Mouse (Mus musculus): Measurements from ENCODE around the gene Nsf. TPM values are rescaled to one million over a fixed set of nuclear protein-coding genes. Genes with fewer than 3 reads are reported as not detected.

Gene Nsf
- polyA plus RNA-seq, 1 experiment from 2014 or later, result 26.8 TPM

DNA sequence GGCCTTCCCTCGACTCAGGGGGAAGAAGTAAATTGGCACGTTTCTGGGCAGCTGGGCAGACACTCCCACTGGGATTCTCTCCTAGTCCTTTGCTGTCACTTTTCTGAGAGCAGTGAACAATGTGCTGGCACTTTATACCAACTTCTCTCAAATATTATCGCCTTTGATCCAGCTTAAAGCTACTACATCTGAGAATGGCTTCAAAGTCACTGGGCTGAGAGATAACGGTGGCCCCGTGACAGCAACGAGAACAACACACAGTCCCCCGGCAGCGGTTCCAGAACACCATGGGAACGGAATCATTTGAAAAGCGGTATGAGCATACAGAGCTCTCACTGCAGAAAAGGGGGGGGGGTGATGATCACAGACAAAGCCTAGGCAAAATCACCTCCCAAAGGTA is 31.0 kb downstream of the Nsf start:
- WGBS, result 91% methylated on average over 10 of the region's 10 CpGs
- no peak overlapping the region for H3K4me3 ChIP-seq (ENCODE audit: control insufficient read depth in 1 of 2, insufficient read depth in 1 of 2, low read depth in 1 of 2, low read length in 2 of 2)
- ATAC-seq (ENCODE audit: insufficient number of reproducible peaks, insufficient read depth, low FRiP score, low read depth), result no peak
- H3K9ac ChIP-seq (ENCODE audit: low read length), result no peak overlapping the region
- H3K36me3 ChIP-seq (ENCODE audit: control insufficient read depth, insufficient read depth, low read length), result peaks cover 29% of the 10 kb centered on the region
- no peaks in the 10 kb centered on the region for H3K4me1 ChIP-seq (ENCODE audit: control insufficient read depth in 2 of 2, insufficient read depth in 2 of 2, low read length in 2 of 2)
- no peak overlapping the region for H3K4me2 ChIP-seq (ENCODE audit: low read length)
- no peaks in the 10 kb centered on the region for H3K27me3 ChIP-seq (ENCODE audit: control insufficient read depth, insufficient read depth, low read length)
- H3K27ac ChIP-seq (replicated peaks in 1 of 2; ENCODE audit: control insufficient read depth in 1 of 2, insufficient read depth in 1 of 2, low read depth in 2 of 2, low read length in 2 of 2), result no peak overlapping the region
- no peaks in the 10 kb centered on the region for H3K9me3 ChIP-seq (ENCODE audit: control insufficient read depth, low read length)

DNA sequence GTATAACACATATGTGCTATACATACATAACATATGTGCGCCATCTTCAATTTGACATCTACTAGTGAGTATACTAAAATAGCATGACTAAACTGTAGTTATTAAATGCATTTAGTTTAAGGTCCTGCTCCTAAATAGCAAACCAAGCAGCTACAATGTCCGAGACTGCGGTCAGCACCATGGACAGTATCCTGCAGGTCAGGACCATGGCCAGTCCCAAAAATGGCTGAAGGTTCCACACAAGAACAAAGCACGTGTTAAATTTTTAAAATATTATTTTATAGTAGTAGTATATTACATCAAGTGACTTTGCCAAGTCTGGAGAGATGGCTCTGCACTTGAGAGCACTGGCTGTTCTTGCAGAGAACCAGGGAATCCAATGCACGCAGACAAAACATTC is 33.2 kb downstream of the Nsf start:
- Histone ChIP-seq H3K27me3 (ENCODE audit: control insufficient read depth, insufficient read depth, low read length) (no peaks in the 10 kb centered on the region), H3K4me1 (ENCODE audit: control insufficient read depth in 2 of 2, insufficient read depth in 2 of 2, low read length in 2 of 2) (no peaks in the 10 kb centered on the region), H3K4me2 (ENCODE audit: low read length) (no peak overlapping the region), H3K9ac (ENCODE audit: low read length) (no peak overlapping the region), H3K36me3 (ENCODE audit: control insufficient read depth, insufficient read depth, low read length) (peaks cover 23% of the 10 kb centered on the region), H3K27ac (replicated peaks in 1 of 2; ENCODE audit: control insufficient read depth in 1 of 2, insufficient read depth in 1 of 2, low read depth in 2 of 2, low read length in 2 of 2) (no peak overlapping the region), H3K9me3 (ENCODE audit: control insufficient read depth, low read length) (no peaks in the 10 kb centered on the region), H3K4me3 (ENCODE audit: control insufficient read depth in 1 of 2, insufficient read depth in 1 of 2, low read depth in 1 of 2, low read length in 2 of 2) (no peak overlapping the region)
- WGBS, result 58% methylated on average over 5 of the region's 5 CpGs
- no peak for ATAC-seq (ENCODE audit: insufficient number of reproducible peaks, insufficient read depth, low FRiP score, low read depth)

DNA sequence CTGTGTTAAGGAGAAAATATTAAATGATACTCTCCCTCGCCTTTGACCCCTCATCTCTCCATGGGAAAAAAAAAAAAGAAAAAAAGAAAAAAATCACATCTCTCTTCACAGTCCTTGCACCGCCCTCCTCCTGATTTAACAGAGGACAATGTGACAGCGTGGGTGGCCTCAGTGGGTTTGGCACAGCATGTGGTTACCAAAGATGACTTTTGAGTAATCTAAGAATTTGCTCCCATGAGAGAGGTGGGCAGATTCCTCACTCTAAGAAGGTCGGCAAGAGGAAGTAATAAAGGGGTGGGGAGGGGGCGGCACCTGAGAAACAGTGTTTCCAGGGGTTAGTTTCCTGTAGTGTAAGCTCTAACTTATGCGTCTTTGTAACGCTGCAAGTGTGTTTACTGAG is 37.0 kb downstream of the Nsf start:
- no peak overlapping the region for H3K4me2 ChIP-seq (ENCODE audit: low read length)
- no peak overlapping the region for H3K4me3 ChIP-seq (ENCODE audit: control insufficient read depth in 1 of 2, insufficient read depth in 1 of 2, low read depth in 1 of 2, low read length in 2 of 2)
- no peak overlapping the region for H3K9ac ChIP-seq (ENCODE audit: low read length)
- peaks cover 45% of the 10 kb centered on the region for H3K36me3 ChIP-seq (ENCODE audit: control insufficient read depth, insufficient read depth, low read length)
- H3K27ac ChIP-seq (replicated peaks in 1 of 2; ENCODE audit: control insufficient read depth in 1 of 2, insufficient read depth in 1 of 2, low read depth in 2 of 2, low read length in 2 of 2), result no peak overlapping the region
- H3K27me3 ChIP-seq (ENCODE audit: control insufficient read depth, insufficient read depth, low read length), result no peaks in the 10 kb centered on the region
- H3K9me3 ChIP-seq (ENCODE audit: control insufficient read depth, low read length), result no peaks in the 10 kb centered on the region
- no peaks in the 10 kb centered on the region for H3K4me1 ChIP-seq (ENCODE audit: control insufficient read depth in 2 of 2, insufficient read depth in 2 of 2, low read length in 2 of 2)
- 81% methylated on average over 7 of the region's 7 CpGs for WGBS
- no peak for ATAC-seq (ENCODE audit: insufficient number of reproducible peaks, insufficient read depth, low FRiP score, low read depth)

DNA sequence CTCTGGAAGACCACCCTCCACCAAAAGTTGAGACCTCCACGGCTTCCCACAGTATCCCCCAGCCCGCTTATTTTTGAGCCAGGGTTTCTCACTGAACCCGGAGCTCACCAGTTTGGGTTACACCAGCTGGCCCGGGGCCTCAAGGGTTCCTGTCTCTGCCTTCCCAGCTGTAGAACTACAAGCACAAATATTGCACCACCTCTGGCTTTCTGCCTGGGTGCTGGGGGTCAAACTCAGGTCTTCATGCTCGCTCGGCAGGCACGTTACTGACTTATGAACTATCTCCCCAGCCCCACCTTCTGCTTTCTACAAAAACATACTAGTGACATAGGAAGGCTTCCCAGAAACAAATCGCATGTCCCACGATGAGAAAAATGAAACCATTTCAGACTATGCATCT is 38.2 kb downstream of the Nsf start:
- no peak overlapping the region for H3K27ac ChIP-seq (replicated peaks in 1 of 2; ENCODE audit: control insufficient read depth in 1 of 2, insufficient read depth in 1 of 2, low read depth in 2 of 2, low read length in 2 of 2)
- H3K4me3 ChIP-seq (ENCODE audit: control insufficient read depth in 1 of 2, insufficient read depth in 1 of 2, low read depth in 1 of 2, low read length in 2 of 2), result no peak overlapping the region
- no peak overlapping the region for H3K4me2 ChIP-seq (ENCODE audit: low read length)
- 89% methylated on average over 9 of the region's 9 CpGs for WGBS
- peaks cover 48% of the 10 kb centered on the region for H3K36me3 ChIP-seq (ENCODE audit: control insufficient read depth, insufficient read depth, low read length)
- no peak for ATAC-seq (ENCODE audit: insufficient number of reproducible peaks, insufficient read depth, low FRiP score, low read depth)
- no peaks in the 10 kb centered on the region for H3K9me3 ChIP-seq (ENCODE audit: control insufficient read depth, low read length)
- H3K27me3 ChIP-seq (ENCODE audit: control insufficient read depth, insufficient read depth, low read length), result no peaks in the 10 kb centered on the region
- H3K4me1 ChIP-seq (ENCODE audit: control insufficient read depth in 2 of 2, insufficient read depth in 2 of 2, low read length in 2 of 2), result no peaks in the 10 kb centered on the region
- H3K9ac ChIP-seq (ENCODE audit: low read length), result no peak overlapping the region

GRCm38 (mm10) chr11:103910993-103911585 is 42.8 kb downstream of the Nsf start:
- no peak overlapping the region for H3K9ac ChIP-seq (ENCODE audit: low read length)
- no peaks in the 10 kb centered on the region for H3K4me1 ChIP-seq (ENCODE audit: control insufficient read depth in 2 of 2, insufficient read depth in 2 of 2, low read length in 2 of 2)
- H3K4me3 ChIP-seq (ENCODE audit: control insufficient read depth in 1 of 2, insufficient read depth in 1 of 2, low read depth in 1 of 2, low read length in 2 of 2), result no peak overlapping the region
- no peak overlapping the region for H3K27ac ChIP-seq (replicated peaks in 1 of 2; ENCODE audit: control insufficient read depth in 1 of 2, insufficient read depth in 1 of 2, low read depth in 2 of 2, low read length in 2 of 2)
- no peak overlapping the region for H3K4me2 ChIP-seq (ENCODE audit: low read length)
- WGBS, result 64% methylated on average over 7 of the region's 7 CpGs
- H3K27me3 ChIP-seq (ENCODE audit: control insufficient read depth, insufficient read depth, low read length), result no peaks in the 10 kb centered on the region
- peaks cover 60% of the 10 kb centered on the region for H3K36me3 ChIP-seq (ENCODE audit: control insufficient read depth, insufficient read depth, low read length)
- H3K9me3 ChIP-seq (ENCODE audit: control insufficient read depth, low read length), result no peaks in the 10 kb centered on the region
- no peak for ATAC-seq (ENCODE audit: insufficient number of reproducible peaks, insufficient read depth, low FRiP score, low read depth)

GRCm38 (mm10) chr11:103910531-103910930 is 43.3 kb downstream of the Nsf start:
- Histone ChIP-seq H3K4me1 (ENCODE audit: control insufficient read depth in 2 of 2, insufficient read depth in 2 of 2, low read length in 2 of 2) (no peaks in the 10 kb centered on the region), H3K27ac (replicated peaks in 1 of 2; ENCODE audit: control insufficient read depth in 1 of 2, insufficient read depth in 1 of 2, low read depth in 2 of 2, low read length in 2 of 2) (no peak overlapping the region), H3K9me3 (ENCODE audit: control insufficient read depth, low read length) (no peaks in the 10 kb centered on the region), H3K9ac (ENCODE audit: low read length) (no peak overlapping the region), H3K36me3 (ENCODE audit: control insufficient read depth, insufficient read depth, low read length) (peaks cover 55% of the 10 kb centered on the region), H3K27me3 (ENCODE audit: control insufficient read depth, insufficient read depth, low read length) (no peaks in the 10 kb centered on the region), H3K4me2 (ENCODE audit: low read length) (no peak overlapping the region), H3K4me3 (ENCODE audit: control insufficient read depth in 1 of 2, insufficient read depth in 1 of 2, low read depth in 1 of 2, low read length in 2 of 2) (no peak overlapping the region)
- ATAC-seq (ENCODE audit: insufficient number of reproducible peaks, insufficient read depth, low FRiP score, low read depth), result no peak
- WGBS, result 91% methylated on average over 11 of the region's 11 CpGs

- H3K27me3 ChIP-seq (ENCODE audit: control insufficient read depth, insufficient read depth, low read length), result no peaks in the 10 kb centered on the region
- peaks cover 47% of the 10 kb centered on the region for H3K36me3 ChIP-seq (ENCODE audit: control insufficient read depth, insufficient read depth, low read length)
- H3K4me2 ChIP-seq (ENCODE audit: low read length), result no peak overlapping the region
- H3K4me3 ChIP-seq (ENCODE audit: control insufficient read depth in 1 of 2, insufficient read depth in 1 of 2, low read depth in 1 of 2, low read length in 2 of 2), result no peak overlapping the region
- 89% methylated on average over 11 of the region's 11 CpGs for WGBS
- no peaks in the 10 kb centered on the region for H3K4me1 ChIP-seq (ENCODE audit: control insufficient read depth in 2 of 2, insufficient read depth in 2 of 2, low read length in 2 of 2)
- H3K27ac ChIP-seq (replicated peaks in 1 of 2; ENCODE audit: control insufficient read depth in 1 of 2, insufficient read depth in 1 of 2, low read depth in 2 of 2, low read length in 2 of 2), result no peak overlapping the region
- no peaks in the 10 kb centered on the region for H3K9me3 ChIP-seq (ENCODE audit: control insufficient read depth, low read length)
- no peak for ATAC-seq (ENCODE audit: insufficient number of reproducible peaks, insufficient read depth, low FRiP score, low read depth)
- no peak overlapping the region for H3K9ac ChIP-seq (ENCODE audit: low read length)
Observed at GRCm38 (mm10) chr11:103909809-103910208, 44.0 kb downstream of the Nsf start.

DNA sequence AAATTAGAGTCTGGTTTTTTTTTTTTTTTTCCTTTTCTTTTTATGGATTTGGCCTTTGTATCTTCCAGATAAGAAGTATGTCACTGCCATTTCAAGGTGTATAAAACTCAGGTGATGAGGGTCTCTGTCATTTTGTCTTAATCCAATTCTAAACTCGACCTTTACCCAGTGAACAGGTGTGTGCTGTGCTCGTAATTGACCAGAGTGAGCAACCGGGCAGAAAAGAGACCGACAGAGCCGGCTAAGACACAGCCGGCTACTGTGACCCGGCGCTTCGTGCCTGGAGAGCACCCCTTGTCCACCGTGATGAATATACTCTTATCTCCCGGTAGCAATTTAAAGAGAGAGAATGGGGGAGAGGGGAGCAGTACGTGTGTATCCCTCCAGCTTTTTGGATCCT is 44.5 kb downstream of the Nsf start:
- Histone ChIP-seq H3K4me2 (ENCODE audit: low read length) (no peak overlapping the region), H3K36me3 (ENCODE audit: control insufficient read depth, insufficient read depth, low read length) (peaks cover 43% of the 10 kb centered on the region), H3K9ac (ENCODE audit: low read length) (no peak overlapping the region), H3K4me1 (ENCODE audit: control insufficient read depth in 2 of 2, insufficient read depth in 2 of 2, low read length in 2 of 2) (no peaks in the 10 kb centered on the region), H3K4me3 (ENCODE audit: control insufficient read depth in 1 of 2, insufficient read depth in 1 of 2, low read depth in 1 of 2, low read length in 2 of 2) (no peak overlapping the region), H3K27me3 (ENCODE audit: control insufficient read depth, insufficient read depth, low read length) (no peaks in the 10 kb centered on the region), H3K27ac (replicated peaks in 1 of 2; ENCODE audit: control insufficient read depth in 1 of 2, insufficient read depth in 1 of 2, low read depth in 2 of 2, low read length in 2 of 2) (no peak overlapping the region), H3K9me3 (ENCODE audit: control insufficient read depth, low read length) (no peaks in the 10 kb centered on the region)
- 82% methylated on average over 12 of the region's 12 CpGs for WGBS
- no peak for ATAC-seq (ENCODE audit: insufficient number of reproducible peaks, insufficient read depth, low FRiP score, low read depth)
